Mouse (Mus musculus): Measurements from ENCODE around the gene P3h4. TPM values are rescaled to one million over a fixed set of nuclear protein-coding genes. Genes with fewer than 3 reads are reported as not detected.

P3h4 gene
- total RNA-seq, 2 experiments from 2014 or later: 8.1 to 9.9 TPM

- intact Hi-C loops (cut with DNase I): no loop called here
- no peak for DNase-seq
Observed at GRCm38 (mm10) chr11:100394353-100395074, 20.1 kb downstream of the P3h4 start.

GRCm38 (mm10) chr11:100393733-100394132 is 20.9 kb downstream of the P3h4 start:
- DNase-seq: no peak
- intact Hi-C loops (cut with DNase I): no loop called here

- no peak for DNase-seq
- intact Hi-C loops (cut with DNase I): no loop called here
Observed at GRCm38 (mm10) chr11:100392958-100393357, 21.7 kb downstream of the P3h4 start.

GRCm38 (mm10) chr11:100391884-100392345 is 22.7 kb downstream of the P3h4 start:
- DNase-seq: no peak
- intact Hi-C loops (cut with DNase I): no loop called here

GRCm38 (mm10) chr11:100391081-100391883 is 23.4 kb downstream of the P3h4 start:
- intact Hi-C loops (cut with DNase I): no loop called here
- peak; percentile 47 for DNase-seq

DNA sequence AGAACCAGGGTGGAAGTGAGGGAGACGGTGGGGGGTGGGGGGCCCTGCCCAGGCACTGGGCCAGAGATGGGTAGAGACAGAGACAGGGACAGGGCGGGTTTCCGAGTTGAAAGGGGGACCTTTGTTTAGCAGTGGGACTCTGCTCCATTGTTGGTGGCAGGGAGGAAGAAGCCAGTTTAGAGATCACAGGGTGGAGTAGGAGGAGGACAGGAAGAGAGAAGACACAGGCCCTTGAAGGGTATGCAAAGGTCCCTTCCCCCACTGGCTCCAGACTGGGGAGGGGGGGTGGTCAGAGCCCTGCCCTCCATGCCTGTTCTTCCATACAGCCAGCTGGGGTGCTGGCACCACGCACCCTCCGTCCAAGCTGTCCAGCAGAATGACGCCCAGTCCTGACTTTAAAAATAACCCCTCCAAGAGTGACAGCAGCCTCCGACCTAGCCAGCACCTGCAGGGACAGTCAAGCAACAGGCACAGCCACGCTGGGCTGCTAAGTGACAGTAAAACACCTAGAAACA is 24.6 kb downstream of the P3h4 start:
- intact Hi-C loops (cut with DNase I): no loop called here
- DNase-seq: peak; percentile 60

DNA sequence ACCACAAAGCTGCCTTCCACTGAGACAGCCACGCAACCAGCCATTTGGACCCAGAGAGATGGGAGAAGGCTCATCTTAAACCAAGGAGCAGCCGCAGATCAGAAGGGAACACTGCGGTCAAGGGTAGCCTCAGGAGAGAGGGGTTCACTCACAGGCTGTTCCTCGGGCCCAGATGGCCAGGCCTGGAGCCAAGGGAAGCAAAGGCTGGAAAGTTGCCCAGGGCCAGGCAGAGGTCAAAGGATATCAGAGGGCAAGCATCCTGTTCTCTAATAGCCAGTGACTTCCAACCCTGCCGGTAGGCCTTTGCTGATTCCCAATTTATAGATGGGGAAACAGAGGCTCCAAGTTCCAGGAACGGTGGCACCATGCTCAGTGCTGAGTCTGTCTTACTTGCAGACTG is 26.0 kb downstream of the P3h4 start:
- intact Hi-C loops (cut with DNase I): no loop called here
- no peak for DNase-seq

DNA sequence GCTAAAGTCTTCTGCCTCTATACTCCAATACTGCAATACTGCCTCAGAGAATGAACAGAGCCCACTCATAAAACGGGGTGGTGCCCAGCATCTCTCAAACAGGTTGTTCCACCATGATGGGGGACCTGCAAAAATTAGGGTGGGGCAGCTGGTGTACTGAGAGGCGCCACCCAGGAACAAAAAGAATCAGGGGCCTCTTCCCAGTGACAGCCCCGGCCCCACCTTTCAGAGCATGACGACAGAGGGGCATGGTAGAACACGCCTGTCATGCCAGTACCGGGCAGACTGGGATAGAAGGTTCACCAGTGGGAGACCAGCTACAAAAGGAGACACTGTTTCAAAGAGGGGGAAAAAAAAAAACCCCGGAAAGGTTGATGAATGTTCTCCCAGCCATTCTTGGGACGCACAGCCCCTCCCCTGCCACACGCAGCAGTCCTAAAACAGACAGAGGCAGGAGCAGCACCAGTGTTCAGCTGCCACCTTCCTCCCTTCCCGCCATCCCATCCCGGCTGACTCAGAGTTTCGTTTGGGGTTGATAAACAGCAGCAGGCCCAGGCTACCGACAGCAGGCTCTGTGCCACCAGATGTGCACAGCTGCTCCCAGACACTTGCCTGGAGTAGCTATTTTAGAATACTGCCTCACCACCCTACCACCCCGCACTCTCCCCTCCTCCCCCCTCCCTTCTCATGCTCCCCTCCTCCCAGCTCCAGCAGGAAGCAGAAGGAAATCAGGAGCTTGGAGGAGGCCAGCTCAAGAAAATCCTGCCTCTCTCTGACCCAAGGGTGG is 26.9 kb downstream of the P3h4 start:
- intact Hi-C loops (cut with DNase I): no loop called here
- no peak for DNase-seq

DNA sequence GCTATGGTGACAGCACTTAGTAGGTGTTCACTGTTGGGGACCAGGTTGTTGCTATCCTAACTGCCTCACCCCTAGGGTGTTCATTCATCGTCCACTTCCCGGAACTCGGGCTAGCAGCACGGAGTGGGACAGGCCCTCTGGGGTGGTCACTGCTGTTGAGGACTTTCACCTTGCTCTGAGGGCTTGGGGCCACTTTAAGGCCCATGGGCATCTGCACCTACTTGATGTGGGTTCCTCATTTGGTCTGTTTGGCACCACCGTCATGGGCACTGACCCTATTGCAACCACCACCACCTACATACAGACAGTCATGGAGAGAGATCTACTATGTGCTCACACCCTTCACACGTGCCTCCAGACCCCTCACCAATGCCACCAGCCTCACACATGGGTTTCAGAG is 27.5 kb downstream of the P3h4 start:
- intact Hi-C loops (cut with DNase I): no loop called here
- DNase-seq: no peak

- intact Hi-C loops (cut with DNase I): no loop called here
- DNase-seq: no peak
Observed at GRCm38 (mm10) chr11:100386586-100386985, 28.1 kb downstream of the P3h4 start.

GRCm38 (mm10) chr11:100385016-100385415 is 29.6 kb downstream of the P3h4 start:
- intact Hi-C loops (cut with DNase I): no loop called here
- no peak for DNase-seq

DNA sequence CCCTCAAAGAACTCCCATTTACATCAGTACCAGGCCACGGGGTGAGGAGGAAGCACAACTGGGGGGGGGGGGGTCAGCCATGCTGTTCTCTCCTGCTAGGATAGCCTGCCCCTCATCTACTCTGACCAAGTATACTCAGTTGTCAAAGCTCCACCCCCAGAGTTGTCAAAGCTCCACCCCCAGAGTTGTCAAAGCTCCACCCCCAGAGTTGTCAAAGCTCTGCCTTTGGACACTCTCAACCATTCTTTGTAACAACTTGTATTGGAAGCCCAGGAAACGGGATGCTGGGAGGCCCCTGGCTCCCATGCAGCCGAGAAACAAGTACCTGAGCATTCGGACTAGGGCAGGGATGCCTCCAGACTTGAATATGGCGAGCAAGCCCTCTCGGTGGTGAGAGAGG is 32.0 kb downstream of the P3h4 start:
- intact Hi-C loops (cut with DNase I): no loop called here
- DNase-seq: no peak

DNA sequence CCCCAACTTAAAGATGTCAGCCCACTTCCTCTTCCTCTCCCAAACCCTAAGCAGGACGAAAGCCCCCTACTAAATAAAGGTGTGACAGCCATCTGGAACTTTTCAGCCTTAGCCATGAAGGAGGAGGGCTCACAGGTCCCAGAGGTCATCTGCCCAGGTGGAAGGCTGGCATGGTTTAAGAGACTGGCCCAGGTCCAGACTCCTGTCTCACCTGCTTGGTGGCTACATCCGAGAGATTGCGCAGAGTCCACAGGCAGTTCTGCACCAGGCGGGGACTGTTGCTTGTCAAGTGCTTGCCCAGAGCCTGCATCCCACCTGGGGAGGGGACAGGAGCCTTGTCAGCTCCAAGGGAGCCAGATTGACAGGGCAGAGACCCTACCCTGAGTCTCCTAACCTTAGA is 35.3 kb downstream of the P3h4 start:
- intact Hi-C loops (cut with DNase I): no loop called here

GRCm38 (mm10) chr11:100378446-100378845 is 36.2 kb downstream of the P3h4 start:
- intact Hi-C loops (cut with DNase I): no loop called here
- no peak for DNase-seq

More for the DNA sequence above, 35.3 kb downstream of the P3h4 start:
- no peak for DNase-seq

GRCm38 (mm10) chr11:100377989-100378388 is 36.6 kb downstream of the P3h4 start:
- intact Hi-C loops (cut with DNase I): no loop called here
- DNase-seq: no peak

- DNase-seq: no peak
- intact Hi-C loops (cut with DNase I): no loop called here
Observed at GRCm38 (mm10) chr11:100376746-100377389, 37.8 kb downstream of the P3h4 start.

DNA sequence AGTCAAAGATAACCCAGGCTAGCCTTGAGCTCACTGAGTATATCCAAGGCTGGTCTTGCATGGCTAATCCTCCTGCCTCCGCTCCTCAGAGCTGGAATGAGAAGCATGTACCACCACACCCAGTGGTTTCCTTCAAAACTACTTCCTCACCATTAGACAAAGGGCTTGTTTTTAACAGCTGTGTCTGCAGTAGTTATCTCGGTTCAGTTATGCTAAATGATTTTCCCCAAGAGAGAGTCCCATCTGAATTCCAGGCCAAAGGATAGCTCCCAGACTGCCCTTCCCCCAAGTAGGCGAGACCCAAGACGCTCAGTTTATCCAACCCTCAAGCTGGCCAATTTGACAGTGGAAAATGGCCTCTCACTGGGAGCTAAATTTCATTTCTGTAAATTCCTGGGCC is 38.6 kb downstream of the P3h4 start:
- DNase-seq: no peak
- intact Hi-C loops (cut with DNase I): no loop called here

GRCm38 (mm10) chr11:100375127-100375526 is 39.5 kb downstream of the P3h4 start:
- intact Hi-C loops (cut with DNase I): no loop called here
- DNase-seq: no peak

DNA sequence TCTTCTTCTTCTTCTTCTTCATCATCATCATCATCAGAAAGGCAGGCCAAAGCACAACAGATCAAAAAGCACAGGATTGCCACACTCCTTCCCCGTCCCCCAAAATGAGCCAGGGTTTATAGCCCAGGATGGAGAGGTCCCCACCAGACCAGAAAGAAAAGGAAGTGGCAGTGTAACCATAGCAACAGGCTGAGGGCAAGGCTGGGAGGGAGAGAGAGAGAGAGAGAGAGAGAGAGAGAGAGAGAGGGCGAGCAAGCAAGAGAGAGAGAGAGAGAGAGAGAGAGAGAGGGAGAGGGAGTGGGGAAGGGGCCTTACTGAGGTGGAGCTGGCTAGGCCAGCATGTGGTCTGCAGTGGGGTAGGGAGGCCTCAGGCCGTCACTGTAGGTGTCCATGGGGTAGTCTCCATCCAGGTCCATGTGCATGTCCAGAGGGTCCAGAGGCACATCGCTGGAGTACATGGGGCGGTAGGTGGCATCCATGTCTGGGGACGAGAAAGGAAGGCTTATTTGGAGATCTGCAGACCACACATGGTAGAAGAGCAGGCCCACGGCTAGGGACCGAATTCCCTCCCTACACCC is 42.6 kb downstream of the P3h4 start:
- no peak for DNase-seq
- intact Hi-C loops (cut with DNase I): no loop called here

GRCm38 (mm10) chr11:100369822-100370221 is 44.8 kb downstream of the P3h4 start:
- DNase-seq: no peak
- intact Hi-C loops (cut with DNase I): no loop called here
